Mouse (Mus musculus) liver, embryonic 14 days (tissue): ENCODE results near the gene Cnn3. TPM values are rescaled to one million over a fixed set of nuclear protein-coding genes. Genes with fewer than 3 reads are reported as not detected.

Experiments used
- polyA plus RNA-seq: library from polyadenylated mRNA; depleted of rRNA; stranded (reverse); fragments of >200 nt; gene quantifications from 2 replicates; pipeline ENCODE4 v1.2.3, GENCODE M21; 2012; rRNA removed

Gene Cnn3
- 63.1 and 64.3 TPM in 2 replicates for polyA plus RNA-seq

DNA sequence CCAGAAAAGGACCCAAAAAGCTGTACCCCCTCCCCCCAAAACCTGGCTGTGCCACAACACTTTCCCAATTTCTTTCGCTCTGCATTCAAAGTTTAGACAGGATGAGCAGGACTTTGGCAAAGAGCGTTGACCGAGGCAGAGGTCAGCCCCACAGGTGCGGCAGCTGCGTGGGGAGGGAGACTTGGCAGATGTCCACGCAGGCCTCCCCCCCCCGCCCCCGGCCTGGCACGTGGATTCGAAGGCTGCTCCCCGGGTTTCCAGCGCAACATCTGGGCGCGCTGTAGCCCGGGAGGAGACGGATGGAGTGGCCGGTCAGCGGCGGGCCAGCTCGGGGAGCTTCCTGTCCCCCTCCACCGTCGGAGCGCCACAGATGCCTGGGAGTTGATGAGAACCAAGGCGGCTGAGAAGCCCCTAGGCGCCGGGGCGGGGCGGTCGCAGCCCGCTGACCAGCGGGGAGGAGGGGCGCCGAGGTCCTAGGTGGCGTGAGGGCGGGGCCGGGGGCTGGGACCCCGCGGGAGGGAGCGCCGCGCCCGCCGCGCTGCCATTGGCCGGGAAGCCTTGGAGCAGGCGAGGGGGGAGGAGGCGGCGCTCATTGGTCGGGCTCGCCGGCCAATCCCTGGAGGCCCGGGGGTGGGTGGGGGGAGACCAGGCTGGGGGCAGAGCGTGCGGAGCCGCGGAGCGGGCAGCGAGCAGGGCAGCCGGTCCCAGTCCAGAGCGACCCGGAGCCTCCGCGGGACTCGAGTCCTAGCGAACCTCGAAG lies at the start of gene Cnn3:
Cnn3 (plus strand) TSS at position 637 of the 760 bp plus-strand sequence.

Other genes starting within 250 kb of the Cnn3 start
- 12.9 and 16.9 TPM in 2 replicates for gene Tmem56, start 143.4 kb upstream of the Cnn3 start, polyA plus RNA-seq
- gene Alg14, start 134.7 kb upstream of the Cnn3 start, polyA plus RNA-seq, result 5.4 and 6.6 TPM in 2 replicates
- gene Slc44a3, start 105.9 kb downstream of the Cnn3 start, polyA plus RNA-seq, result 4.5 and 4.6 TPM in 2 replicates
- not detected in 2 replicates for gene 4930432M17Rik, start 244.3 kb downstream of the Cnn3 start, polyA plus RNA-seq